Mouse (Mus musculus) v-Abl transformed pro-B cells (cell line): Measurements from ENCODE around the gene Krtap1-5.

Experiments used
- in situ Hi-C, 2 experiments: fragments of 400-800 bp; cut with MboI; formaldehyde crosslinking; loops; one replicate each; pipeline ENCODE4 v1.15.1; 2025; ENCODE audit not compliant: unreplicated experiment in 2 of 2

Gene Krtap1-5

DNA sequence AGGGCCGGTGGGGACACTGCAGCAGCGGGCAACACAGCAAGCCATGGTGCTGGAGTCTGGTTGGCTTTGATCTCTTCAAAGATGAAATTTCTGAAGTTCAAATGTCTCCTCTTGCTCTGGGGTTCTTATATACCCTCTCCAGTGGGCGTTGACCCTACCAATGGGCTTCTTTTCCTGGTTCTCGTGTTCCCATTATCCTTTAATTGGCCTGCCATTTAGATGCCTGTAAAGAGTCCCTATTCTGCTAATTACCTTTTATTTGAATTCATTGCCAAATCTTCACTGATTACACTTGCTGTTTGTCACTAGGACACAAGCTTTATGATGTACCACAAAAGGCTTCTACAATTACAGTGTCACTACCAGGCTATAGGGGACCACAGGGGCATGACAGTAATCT is 30.1 kb downstream of the Krtap1-5 start, which contains the start of gene Krtap3-3:
Krtap3-3 (minus strand) TSS at position 101 of the 400 bp plus-strand sequence.
- in situ Hi-C loops: no loop called here

DNA sequence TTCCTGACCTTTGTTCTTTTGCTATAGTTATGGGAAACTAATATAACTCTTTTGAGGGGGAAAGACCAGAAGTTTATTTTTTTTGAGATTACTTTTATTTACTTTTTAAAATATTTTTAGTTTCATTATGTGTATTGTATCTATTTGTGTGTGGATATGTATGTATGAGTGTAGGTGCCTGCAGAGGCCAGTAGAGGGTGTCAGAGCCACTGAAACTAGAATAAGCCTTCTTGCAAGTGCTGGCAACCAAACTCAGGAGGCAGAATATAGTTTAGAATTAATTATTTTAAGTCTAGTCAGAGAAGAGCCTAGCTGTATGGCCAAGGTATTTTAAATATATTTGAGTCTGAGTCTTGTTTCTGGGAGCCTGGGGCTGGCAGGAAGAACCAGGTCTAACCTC is 32.9 kb downstream of the Krtap1-5 start:
- in situ Hi-C loops: no loop called here

DNA sequence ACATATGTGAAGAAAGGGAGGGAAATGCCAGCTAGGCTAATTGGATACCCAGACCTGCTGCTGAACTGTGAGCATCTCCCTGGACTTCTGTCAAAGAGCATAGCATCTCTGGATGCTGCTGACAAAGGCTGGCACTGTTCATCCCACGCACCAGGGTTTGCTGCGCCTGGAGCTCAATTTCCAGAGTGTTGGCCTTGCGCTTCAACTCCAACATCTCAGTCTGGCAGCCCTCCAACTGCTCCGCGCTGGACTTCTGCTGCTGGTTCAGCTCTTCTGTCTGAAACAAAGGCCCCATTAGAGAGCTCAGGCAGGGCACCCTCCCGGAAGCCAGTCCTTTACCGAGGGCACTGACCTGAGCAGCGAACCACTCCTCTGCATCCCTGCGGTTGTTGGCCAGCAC is 41.1 kb downstream of the Krtap1-5 start:
- in situ Hi-C loops: no loop called here
